Mouse (Mus musculus): ENCODE results near the gene Snrpd3.

- TF ChIP-seq CTCF (IDR thresholded peaks at IDR 0.05; ENCODE audit: control insufficient read depth, insufficient read depth, insufficient replicate concordance, low read depth, low read length), result no peak
- no peak for TF ChIP-seq POLR2A (IDR thresholded peaks at IDR 0.05; ENCODE audit: control insufficient read depth, low read depth, low read length)
These were observed 17.6 kb downstream of the Snrpd3 start for GRCm38 (mm10) chr10:75534934-75535333.

All from testis, adult 2 months (tissue).